Mouse (Mus musculus) urinary bladder, adult 2 months (tissue): ENCODE data around the gene Rnf166. TPM values are rescaled to one million over a fixed set of nuclear protein-coding genes. Genes with fewer than 3 reads are reported as not detected.

ENCODE experiments used
- polyA plus RNA-seq: library from polyadenylated mRNA; depleted of rRNA; stranded (reverse); fragments of >200 nt; gene quantifications from 2 replicates; pipeline ENCODE4 v1.2.3, GENCODE M21; 2012; rRNA removed

The Rnf166 gene
- polyA plus RNA-seq, 1 experiment, result 64.7 TPM

Other genes starting within 250 kb of the Rnf166 start
- gene Zfpm1, start 193.9 kb downstream of the Rnf166 start, polyA plus RNA-seq, result 13.2 and 16.2 TPM in 2 replicates
- gene Trhr2, start 115.3 kb downstream of the Rnf166 start, polyA plus RNA-seq, result 0.19 and 0.23 TPM in 2 replicates
- gene Zc3h18, start 99.5 kb downstream of the Rnf166 start, polyA plus RNA-seq, result 26.4 and 29.9 TPM in 2 replicates
- gene Il17c, start 54.0 kb downstream of the Rnf166 start, polyA plus RNA-seq, result not detected in 2 replicates
- 115 and 130 TPM in 2 replicates for gene Cyba, start 43.1 kb downstream of the Rnf166 start, polyA plus RNA-seq
- 18.0 and 26.0 TPM in 2 replicates for gene Mvd, start 32.6 kb downstream of the Rnf166 start, polyA plus RNA-seq
- gene Snai3, start 15.3 kb downstream of the Rnf166 start, polyA plus RNA-seq, result 2.9 and 3.2 TPM in 2 replicates
- 27.6 and 33.1 TPM in 2 replicates for gene Ctu2, start 79 bp upstream of the Rnf166 start, polyA plus RNA-seq
- 68.9 and 70.9 TPM in 2 replicates for gene Piezo1, start 75.3 kb upstream of the Rnf166 start, polyA plus RNA-seq
- 6.6 and 9.9 TPM in 2 replicates for gene Cdt1, start 92.0 kb upstream of the Rnf166 start, polyA plus RNA-seq
- gene Aprt, start 100.8 kb upstream of the Rnf166 start, polyA plus RNA-seq, result 88.1 and 93.0 TPM in 2 replicates
- 16.2 and 20.8 TPM in 2 replicates for gene Galns, start 135.4 kb upstream of the Rnf166 start, polyA plus RNA-seq
- 108 and 113 TPM in 2 replicates for gene Trappc2l, start 135.6 kb upstream of the Rnf166 start, polyA plus RNA-seq
- 0.06 TPM in 1 of 2 replicates, not detected in the other for gene Pabpn1l, start 146.7 kb upstream of the Rnf166 start, polyA plus RNA-seq
- gene Cbfa2t3, start 223.0 kb upstream of the Rnf166 start, polyA plus RNA-seq, result 0.95 and 4.0 TPM in 2 replicates